Mouse (Mus musculus) gastrocnemius, postnatal 4 days (tissue): ENCODE results near the gene Lysmd4. TPM values are rescaled to one million over a fixed set of nuclear protein-coding genes. Genes with fewer than 3 reads are reported as not detected.

ENCODE experiments used
- DNase-seq, 2 experiments: peaks; one replicate each; pipeline ENCODE4 v3.0.0; 2021 to 2022; ENCODE audit warnings: low spot score in 2 of 2, mixed read lengths in 2 of 2
- long read RNA-seq, 2 experiments: library from polyadenylated mRNA; stranded (forward); transcript quantifications; one replicate each; pipeline ENCODE4 v2.0.0; 2021
- total RNA-seq, 2 experiments: library from RNA; stranded (reverse); gene quantifications; 2 replicates each; pipeline ENCODE4 v1.2.3; 2021

Lysmd4 gene
- 10 to 100 TPM; 14.5 to 15.0 TPM for total RNA-seq
- long read RNA-seq, experiment 1, transcript Lysmd4-209 (3 exons, 2,110 nt) = minor isoform, 17 of 64 reads
- long read RNA-seq, experiment 1, transcript Lysmd4-201 (3 exons, 2,898 nt) = major isoform, 34 of 64 reads
- long read RNA-seq, experiment 1, partial matches to known transcripts = 3 of 64 reads
- long read RNA-seq, experiment 1, other reads (novel, unspliced or antisense) = 10 of 64 reads
- long read RNA-seq, experiment 2, transcript Lysmd4-201 (3 exons, 2,898 nt) = major isoform, 28 of 54 reads
- long read RNA-seq, experiment 2, transcript Lysmd4-209 (3 exons, 2,110 nt) = minor isoform, 8 of 54 reads
- long read RNA-seq, experiment 2, partial matches to known transcripts = 6 of 54 reads
- long read RNA-seq, experiment 2, other reads (novel, unspliced or antisense) = 12 of 54 reads

GRCm38 (mm10) chr7:67222220-67222862 is at the start of gene Lysmd4:
Lysmd4 (plus strand) TSS chr7:67222544.
- peak; percentile 95 to 98 for DNase-seq

- no peak for DNase-seq
Measured at GRCm38 (mm10) chr7:67173522-67174195, 48.7 kb upstream of the Lysmd4 start.

GRCm38 (mm10) chr7:67183786-67184185 is 38.6 kb upstream of the Lysmd4 start:
- no peak for DNase-seq

- peak; percentile 29 to 52 for DNase-seq
Measured at GRCm38 (mm10) chr7:67199412-67199811, 22.9 kb upstream of the Lysmd4 start.

GRCm38 (mm10) chr7:67203625-67204024 is 18.7 kb upstream of the Lysmd4 start:
- no peak for DNase-seq

GRCm38 (mm10) chr7:67205734-67206425 is 16.5 kb upstream of the Lysmd4 start:
- DNase-seq = no peak

GRCm38 (mm10) chr7:67206496-67206895 is 15.8 kb upstream of the Lysmd4 start:
- no peak for DNase-seq

GRCm38 (mm10) chr7:67207701-67208100 is 14.6 kb upstream of the Lysmd4 start:
- no peak for DNase-seq

GRCm38 (mm10) chr7:67208317-67208716 is 14.0 kb upstream of the Lysmd4 start:
- DNase-seq = no peak

- no peak for DNase-seq
Measured at GRCm38 (mm10) chr7:67210004-67210833, 12.1 kb upstream of the Lysmd4 start.

- no peak for DNase-seq
Measured at GRCm38 (mm10) chr7:67211341-67211740, 11.0 kb upstream of the Lysmd4 start.

GRCm38 (mm10) chr7:67211971-67212370 is 10.4 kb upstream of the Lysmd4 start:
- no peak for DNase-seq

GRCm38 (mm10) chr7:67213589-67213988 is 8.8 kb upstream of the Lysmd4 start:
- no peak for DNase-seq

- no peak for DNase-seq
Measured at GRCm38 (mm10) chr7:67216351-67216750, 6.0 kb upstream of the Lysmd4 start.

- DNase-seq = peak in 1 of 2 experiments; percentile 58
Measured at GRCm38 (mm10) chr7:67217025-67217424, 5.3 kb upstream of the Lysmd4 start.

GRCm38 (mm10) chr7:67225943-67226625 is 3.7 kb downstream of the Lysmd4 start:
- DNase-seq = no peak

- DNase-seq = no peak
Measured at GRCm38 (mm10) chr7:67227538-67227937, 5.2 kb downstream of the Lysmd4 start.

GRCm38 (mm10) chr7:67228390-67228789 is 6.0 kb downstream of the Lysmd4 start:
- no peak for DNase-seq

GRCm38 (mm10) chr7:67228891-67229602 is 6.7 kb downstream of the Lysmd4 start:
- DNase-seq = peak in 1 of 2 experiments; percentile 53
